ENCODE assay signal across 8 mouse cellular contexts in the genomic region with DNA sequence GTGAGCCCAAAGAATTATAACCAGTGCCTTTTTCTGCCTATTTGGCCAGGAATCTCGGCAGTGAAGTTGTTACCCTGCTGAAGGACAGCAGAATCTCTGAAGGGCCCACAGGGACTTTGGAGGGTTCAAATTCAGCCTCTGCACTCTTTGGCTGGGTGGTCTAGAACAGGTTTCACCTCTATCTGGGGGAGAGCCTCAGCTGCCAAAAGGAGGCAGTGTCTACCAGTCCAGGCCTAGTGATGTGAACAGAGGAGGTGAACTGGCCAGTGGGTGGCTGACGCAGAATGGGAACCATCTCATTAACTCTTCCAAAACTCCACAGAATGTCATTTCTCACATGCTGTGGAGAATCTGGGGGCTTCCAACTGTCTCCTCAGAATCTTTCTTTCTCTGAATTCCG. TPM values are rescaled to one million over a fixed set of nuclear protein-coding genes. Genes with fewer than 3 reads are reported as not detected.
DNase-seq lines count a peak whose midpoint lies in the region; ATAC-seq and TF ChIP-seq lines count a peak whose summit lies in the region.

No protein-coding gene starts in this region.

- no peaks in the 10 kb centered on the region for H3K9me3 ChIP-seq in embryonic facial prominence, embryonic 10.5 days
- H3K9me3 ChIP-seq in hindbrain, embryonic 16.5 days (ENCODE audit: control insufficient read depth, low read length), result no peaks in the 10 kb centered on the region
- no peaks in the 10 kb centered on the region for H3K9me3 ChIP-seq in midbrain, embryonic 13.5 days

- H3K4me1 ChIP-seq in embryonic facial prominence, embryonic 10.5 days, result peaks cover 37% of the 10 kb centered on the region
- H3K4me1 ChIP-seq in hindbrain, embryonic 16.5 days (ENCODE audit: control insufficient read depth, insufficient read depth, low read depth, low read length), result peaks cover 11% of the 10 kb centered on the region
- peaks cover 19% of the 10 kb centered on the region for H3K4me1 ChIP-seq in midbrain, embryonic 13.5 days (replicated peaks)

- peak overlapping the region; percentile 96 for H3K4me3 ChIP-seq in left cerebral cortex, adult 2 months
- peak overlapping the region; percentile 91 for H3K4me3 ChIP-seq in embryonic facial prominence, embryonic 10.5 days
- H3K4me3 ChIP-seq in hindbrain, embryonic 16.5 days (ENCODE audit: low read length), result peak overlapping the region; percentile 94
- peak overlapping the region; percentile 82 for H3K4me3 ChIP-seq in midbrain, embryonic 13.5 days (replicated peaks)

- peak overlapping the region; percentile 89 for H3K4me2 ChIP-seq in hindbrain, embryonic 16.5 days (ENCODE audit: low read length)
- H3K4me2 ChIP-seq in midbrain, embryonic 13.5 days (replicated peaks), result peak overlapping the region; percentile 89

- no peak for ATAC-seq in hindbrain, embryonic 16.5 days
- 0 out of 2 replicates have a peak, but pooled peaks have one; percentile 15 for ATAC-seq in midbrain, embryonic 13.5 days
- no peak for ATAC-seq in erythroid progenitor cell, adult 5-6 weeks (replicated peaks; ENCODE audit: low FRiP score, poor library complexity, severe bottlenecking)

- no peak; the same call in none of the 2 replicates for TF ChIP-seq CTCF in left cerebral cortex, adult 2 months (IDR thresholded peaks at IDR 0.05)

- H3K9ac ChIP-seq in hindbrain, embryonic 16.5 days (ENCODE audit: low read depth, low read length), result peak overlapping the region; percentile 97; the same call in 1 of the 2 replicates
- peak overlapping the region; percentile 92; the same call in 1 of the 2 replicates for H3K9ac ChIP-seq in midbrain, embryonic 13.5 days (replicated peaks)

- intact Hi-C loops in left cerebral cortex, adult 2 months (cut with DNase I), result no loop called here
- intact Hi-C loops in left cerebral cortex, postnatal 14 days (cut with DNase I), result loop anchor here (5.0 kb wide), 1 partner anchor 120 kb away; no protein-coding TSS in a partner anchor

- peaks cover 26% of the 10 kb centered on the region for H3K27me3 ChIP-seq in embryonic facial prominence, embryonic 10.5 days (replicated peaks; ENCODE audit: low read depth, poor library complexity, severe bottlenecking)
- no peaks in the 10 kb centered on the region for H3K27me3 ChIP-seq in hindbrain, embryonic 16.5 days (replicated peaks; ENCODE audit: control insufficient read depth, insufficient read depth, low read length)
- peaks cover 22% of the 10 kb centered on the region for H3K27me3 ChIP-seq in midbrain, embryonic 13.5 days

- peaks cover 20% of the 10 kb centered on the region for H3K36me3 ChIP-seq in embryonic facial prominence, embryonic 10.5 days (replicated peaks)
- H3K36me3 ChIP-seq in hindbrain, embryonic 16.5 days (ENCODE audit: control insufficient read depth, insufficient read depth, low read length), result peaks cover 8% of the 10 kb centered on the region
- peaks cover 19% of the 10 kb centered on the region for H3K36me3 ChIP-seq in midbrain, embryonic 13.5 days

- H3K27ac ChIP-seq in left cerebral cortex, adult 2 months, result peak overlapping the region; percentile 97
- H3K27ac ChIP-seq in embryonic facial prominence, embryonic 10.5 days (replicated peaks), result no peak overlapping the region
- H3K27ac ChIP-seq in hindbrain, embryonic 16.5 days (ENCODE audit: low read depth, low read length), result peak overlapping the region; percentile 91
- H3K27ac ChIP-seq in midbrain, embryonic 13.5 days, result no peak overlapping the region

- peak in 1 of 2 experiments; percentile 25 for DNase-seq in left cerebral cortex, adult 2 months (ENCODE audit: extremely low spot score in 1 of 2, low spot score in 2 of 2)
- DNase-seq in left cerebral cortex, postnatal 14 days (ENCODE audit: low spot score in 2 of 2), result no peak
- DNase-seq in embryonic facial prominence, embryonic 10.5 days (ENCODE audit: low spot score), result no peak
- DNase-seq in urinary bladder, postnatal 14 days (ENCODE audit: low spot score), result no peak
- DNase-seq in layer of hippocampus, adult 8-10 months (ENCODE audit: low spot score in 2 of 2), result no peak

- 35% methylated on average over 3 of the region's 3 CpGs for WGBS in embryonic facial prominence, embryonic 10.5 days
- WGBS in hindbrain, embryonic 16.5 days, result 33% methylated on average over 3 of the region's 3 CpGs
- 33% methylated on average over 3 of the region's 3 CpGs for WGBS in midbrain, embryonic 13.5 days

RNA-seq across cellular contexts. Expression of a gene that starts 0.7 kb away (rescaled TPM):
- total RNA-seq in left cerebral cortex, adult 2 months (2021), result 100 to 1,000 TPM in 1 of 2 experiments, 10 to 100 TPM in 1; 85.8 to 101 TPM
- 10 to 100 TPM; 73.0 to 74.2 TPM for total RNA-seq in left cerebral cortex, postnatal 14 days (2021)
- polyA plus RNA-seq in embryonic facial prominence, embryonic 10.5 days (2016; fragmentation: Nextera tagmentation; extraction: Ambion mirVana), result 15.7 and 17.0 TPM in 2 replicates
- polyA plus RNA-seq in hindbrain, embryonic 16.5 days (2015; fragmentation: Nextera tagmentation; extraction: Ambion mirVana), result 35.8 and 36.7 TPM in 2 replicates
- polyA plus RNA-seq in midbrain, embryonic 13.5 days (2015; fragmentation: Nextera tagmentation; extraction: Ambion mirVana), result 14.9 and 16.9 TPM in 2 replicates
- total RNA-seq in layer of hippocampus, adult 8-10 months (2022), result 100 to 1,000 TPM; 119 to 152 (median 139) TPM
- total RNA-seq in erythroid progenitor cell, adult 5-6 weeks (2015; ENCODE audit: low replicate concordance), result 3.8 and 19.1 TPM in 2 replicates
- 5.8 and 9.1 TPM in 2 replicates for total RNA-seq in erythroid progenitor cell, adult 5-6 weeks (2017; ENCODE audit: low replicate concordance)

RNA-seq across cellular contexts. Expression of a gene that starts 9.6 kb away (rescaled TPM):
- total RNA-seq in left cerebral cortex, adult 2 months (2021), result 10 to 100 TPM; 45.2 to 51.5 TPM
- total RNA-seq in left cerebral cortex, postnatal 14 days (2021), result 10 to 100 TPM; 51.1 to 52.3 TPM
- polyA plus RNA-seq in embryonic facial prominence, embryonic 10.5 days (2016; fragmentation: Nextera tagmentation; extraction: Ambion mirVana), result 28.7 and 32.4 TPM in 2 replicates
- polyA plus RNA-seq in hindbrain, embryonic 16.5 days (2015; fragmentation: Nextera tagmentation; extraction: Ambion mirVana), result 34.4 and 37.3 TPM in 2 replicates
- 37.5 and 40.0 TPM in 2 replicates for polyA plus RNA-seq in midbrain, embryonic 13.5 days (2015; fragmentation: Nextera tagmentation; extraction: Ambion mirVana)
- total RNA-seq in layer of hippocampus, adult 8-10 months (2022), result 10 to 100 TPM; 48.6 to 65.5 (median 56.0) TPM
- total RNA-seq in erythroid progenitor cell, adult 5-6 weeks (2015; ENCODE audit: low replicate concordance), result 15.1 and 24.7 TPM in 2 replicates
- 6.4 and 8.9 TPM in 2 replicates for total RNA-seq in erythroid progenitor cell, adult 5-6 weeks (2017; ENCODE audit: low replicate concordance)

Comparison
In these comparisons a context has a peak if more than half of its experiments do, and no peak if none do; other contexts are left out.
1. H3K27ac ChIP-seq: peak in left cerebral cortex, adult 2 months (single experiment) and hindbrain, embryonic 16.5 days (single experiment); none in embryonic facial prominence, embryonic 10.5 days (single experiment) and midbrain, embryonic 13.5 days (single experiment).
2. Peak in every context shown above with its lines, with median percentiles within 50 percentile points of each other: H3K4me3 ChIP-seq.